8 mouse cellular contexts compared by ENCODE assay signal in the genomic region with DNA sequence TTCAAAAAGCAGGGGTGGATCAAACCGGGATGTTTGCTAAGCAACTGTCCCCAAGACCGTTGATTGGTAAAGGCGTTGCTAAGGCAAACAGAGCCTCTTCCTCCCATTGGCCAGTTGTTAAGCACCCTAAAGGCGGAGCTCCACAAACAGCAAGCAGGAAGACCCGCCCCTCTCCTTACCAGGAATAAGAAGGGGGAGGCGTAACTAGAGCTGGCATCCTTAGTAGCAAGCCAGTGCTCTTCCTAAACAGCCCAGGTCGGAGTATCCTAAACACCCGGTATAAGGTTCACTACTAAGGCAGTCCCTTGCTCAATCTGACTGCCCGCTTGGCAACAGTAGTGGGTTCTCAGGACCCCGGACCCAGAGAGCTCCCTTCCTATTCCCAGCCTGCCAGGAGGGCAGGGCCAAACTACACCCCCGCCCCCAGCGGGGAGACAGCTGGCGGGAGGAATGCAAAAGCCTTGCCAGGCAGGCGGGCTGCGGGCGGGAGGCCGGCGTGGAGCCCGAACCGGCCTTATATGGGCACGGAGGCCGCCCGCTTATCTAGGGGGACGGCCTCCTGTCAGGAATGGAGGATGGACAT. TPM values are rescaled to one million over a fixed set of nuclear protein-coding genes. Genes with fewer than 3 reads are reported as not detected.
DNase-seq lines count a peak whose midpoint lies in the region; ATAC-seq and TF ChIP-seq lines count a peak whose summit lies in the region.

No protein-coding gene starts in this region.

- peak; percentile 93 for DNase-seq in 3134 (ENCODE audit: extremely low read depth, insufficient read length, low spot score)
- DNase-seq in adrenal gland, postnatal 4 days (ENCODE audit: low spot score in 2 of 2) = peak; percentile 73 to 82
- peak; percentile 94 to 95 for DNase-seq in heart, adult 2 months
- DNase-seq in kidney, adult 2 months = peak; percentile 97
- peak; percentile 83 for DNase-seq in limb, embryonic 11.5 days (ENCODE audit: low spot score)
- DNase-seq in midbrain, embryonic 14.5 days = peak; percentile 94
- DNase-seq in spleen, adult 18-20 months = peak; percentile 30 to 45

- no peaks in the 10 kb centered on the region for H3K27me3 ChIP-seq in embryonic facial prominence, embryonic 15.5 days
- no peaks in the 10 kb centered on the region for H3K27me3 ChIP-seq in heart, adult 2 months (ENCODE audit: control insufficient read depth, insufficient read depth, low read length)
- no peaks in the 10 kb centered on the region for H3K27me3 ChIP-seq in kidney, adult 2 months (replicated peaks; ENCODE audit: control insufficient read depth, insufficient read depth, low read length)
- H3K27me3 ChIP-seq in limb, embryonic 11.5 days (ENCODE audit: control insufficient read depth, insufficient read depth, low read length) = no peaks in the 10 kb centered on the region
- H3K27me3 ChIP-seq in midbrain, embryonic 14.5 days (ENCODE audit: control insufficient read depth, insufficient read depth, low read length) = no peaks in the 10 kb centered on the region

- H3K9me3 ChIP-seq in embryonic facial prominence, embryonic 15.5 days (replicated peaks) = no peaks in the 10 kb centered on the region
- no peaks in the 10 kb centered on the region for H3K9me3 ChIP-seq in limb, embryonic 11.5 days (ENCODE audit: control insufficient read depth, low read length)
- no peaks in the 10 kb centered on the region for H3K9me3 ChIP-seq in midbrain, embryonic 14.5 days (ENCODE audit: control insufficient read depth, low read length)

- H3K79me2 ChIP-seq in heart, adult 2 months (replicated peaks; ENCODE audit: control insufficient read depth, insufficient read depth, low read length) = peaks cover 2% of the 10 kb centered on the region; the same call in 1 of the 2 replicates

- H3K4me3 ChIP-seq in embryonic facial prominence, embryonic 15.5 days (replicated peaks) = peak overlapping the region; percentile 96
- H3K4me3 ChIP-seq in heart, adult 2 months = peak overlapping the region; percentile 44
- H3K4me3 ChIP-seq in kidney, adult 2 months (ENCODE audit: insufficient read depth, low read depth, low read length) = peak overlapping the region; percentile 46
- peak overlapping the region; percentile 21 for H3K4me3 ChIP-seq in limb, embryonic 11.5 days (ENCODE audit: low read depth, low read length)
- H3K4me3 ChIP-seq in midbrain, embryonic 14.5 days (replicated peaks; ENCODE audit: low read depth, low read length) = peak overlapping the region; percentile 96

- TF ChIP-seq CTCF in heart, adult 2 months (IDR thresholded peaks at IDR 0.05) = peak; percentile 14; the same call in 1 of the 2 replicates
- TF ChIP-seq CTCF in kidney, adult 2 months (conservative IDR thresholded peaks at IDR 0.05; ENCODE audit: insufficient read depth, insufficient read length, low read depth, low read length) = no peak

- peaks cover 41% of the 10 kb centered on the region for H3K36me3 ChIP-seq in embryonic facial prominence, embryonic 15.5 days
- peaks cover 4% of the 10 kb centered on the region for H3K36me3 ChIP-seq in heart, adult 2 months (ENCODE audit: control insufficient read depth, insufficient read depth, low read length)
- H3K36me3 ChIP-seq in kidney, adult 2 months (ENCODE audit: control insufficient read depth, insufficient read depth, low read length) = no peaks in the 10 kb centered on the region
- H3K36me3 ChIP-seq in limb, embryonic 11.5 days (ENCODE audit: control insufficient read depth, insufficient read depth, low read length) = peaks cover 21% of the 10 kb centered on the region
- peaks cover 39% of the 10 kb centered on the region for H3K36me3 ChIP-seq in midbrain, embryonic 14.5 days (ENCODE audit: control insufficient read depth, insufficient read depth, low read length)

- intact Hi-C loops in heart, adult 2 months (cut with DNase I) = loop anchor here (5.0 kb wide), 1 partner anchor 159 kb away; the partner anchor contains the start of gene Pex6

- no peak overlapping the region for H3K9ac ChIP-seq in embryonic facial prominence, embryonic 15.5 days
- no peak overlapping the region for H3K9ac ChIP-seq in heart, adult 2 months (ENCODE audit: low read depth, low read length)
- H3K9ac ChIP-seq in limb, embryonic 11.5 days (ENCODE audit: low read length) = 0 out of 2 replicates have a peak overlapping the region, but pooled peaks have one; percentile 4
- peak overlapping the region; percentile 29; the same call in 1 of the 2 replicates for H3K9ac ChIP-seq in midbrain, embryonic 14.5 days (replicated peaks; ENCODE audit: low read length)

- peak; percentile 52; the same call in 1 of the 2 replicates for TF ChIP-seq POLR2A in heart, adult 2 months (IDR thresholded peaks at IDR 0.05; ENCODE audit: insufficient read depth, low read depth, low read length)
- no peak for TF ChIP-seq POLR2A in kidney, adult 2 months (IDR thresholded peaks at IDR 0.05; ENCODE audit: low read depth, low read length)

- 0 out of 2 replicates have a peak, but pooled peaks have one; percentile 49 for TF ChIP-seq EP300 in heart, adult 2 months (IDR thresholded peaks at IDR 0.05; ENCODE audit: insufficient read depth, low read depth, low read length)

- ATAC-seq in embryonic facial prominence, embryonic 15.5 days (ENCODE audit: insufficient number of reproducible peaks, low FRiP score, low TSS enrichment, low read depth) = peak; percentile 84
- ATAC-seq in limb, embryonic 11.5 days (ENCODE audit: insufficient number of reproducible peaks, low FRiP score, low TSS enrichment, low read depth) = peak; percentile 61
- ATAC-seq in midbrain, embryonic 14.5 days (ENCODE audit: low FRiP score, low TSS enrichment) = peak; percentile 77

- peaks cover 43% of the 10 kb centered on the region for H3K4me1 ChIP-seq in embryonic facial prominence, embryonic 15.5 days
- peaks cover 9% of the 10 kb centered on the region for H3K4me1 ChIP-seq in heart, adult 2 months (ENCODE audit: control insufficient read depth, insufficient read depth, low read length)
- H3K4me1 ChIP-seq in kidney, adult 2 months (ENCODE audit: control insufficient read depth, insufficient read depth, low read length) = peaks cover 14% of the 10 kb centered on the region
- H3K4me1 ChIP-seq in limb, embryonic 11.5 days (ENCODE audit: control insufficient read depth, insufficient read depth, low read length) = peaks cover 35% of the 10 kb centered on the region
- H3K4me1 ChIP-seq in midbrain, embryonic 14.5 days (ENCODE audit: control insufficient read depth, insufficient read depth, low read length) = peaks cover 29% of the 10 kb centered on the region

- H3K27ac ChIP-seq in embryonic facial prominence, embryonic 15.5 days (replicated peaks) = peak overlapping the region; percentile 97
- peak overlapping the region; percentile 98 for H3K27ac ChIP-seq in heart, adult 2 months
- peak overlapping the region; percentile 95 for H3K27ac ChIP-seq in kidney, adult 2 months (ENCODE audit: insufficient read depth, low read depth, low read length)
- H3K27ac ChIP-seq in limb, embryonic 11.5 days (replicated peaks; ENCODE audit: low read depth, low read length) = peak overlapping the region; percentile 47; the same call in 1 of the 2 replicates
- peak overlapping the region; percentile 70 for H3K27ac ChIP-seq in midbrain, embryonic 14.5 days (replicated peaks; ENCODE audit: low read depth, low read length)

- WGBS in embryonic facial prominence, embryonic 15.5 days = 4% methylated on average over 24 of the region's 24 CpGs
- WGBS in heart, adult 2 months = 4% methylated on average over 24 of the region's 24 CpGs
- 2% methylated on average over 24 of the region's 24 CpGs for WGBS in kidney, adult 2 months
- 2% methylated on average over 24 of the region's 24 CpGs for WGBS in limb, embryonic 11.5 days
- WGBS in midbrain, embryonic 14.5 days = under 1% methylated on average over 24 of the region's 24 CpGs

- H3K4me2 ChIP-seq in embryonic facial prominence, embryonic 15.5 days (replicated peaks) = peak overlapping the region; percentile 79
- H3K4me2 ChIP-seq in limb, embryonic 11.5 days (ENCODE audit: low read depth, severe bottlenecking) = peak overlapping the region; percentile 95
- H3K4me2 ChIP-seq in midbrain, embryonic 14.5 days (ENCODE audit: low read length) = peak overlapping the region; percentile 94

RNA-seq across cellular contexts. Expression of gene Srf, which starts 3.0 kb away (rescaled TPM):
- total RNA-seq in adrenal gland, postnatal 4 days (2021) = 10 to 100 TPM; 35.4 to 36.8 TPM
- polyA plus RNA-seq in embryonic facial prominence, embryonic 15.5 days (2015; fragmentation: Nextera tagmentation; extraction: Ambion mirVana) = 8.6 and 8.8 TPM in 2 replicates
- 100 to 1,000 TPM in 1 of 2 experiments, 10 to 100 TPM in 1; 91.5 to 106 TPM for total RNA-seq in heart, adult 2 months (2021)
- polyA plus RNA-seq in heart, adult 2 months (2012; rRNA removed) = 223 and 227 TPM in 2 replicates
- 67.0 and 86.3 TPM in 2 replicates for polyA plus RNA-seq in kidney, adult 2 months (2012; rRNA removed)
- 8.3 and 9.8 TPM in 2 replicates for polyA plus RNA-seq in limb, embryonic 11.5 days (2014; fragmentation: Nextera tagmentation; extraction: Ambion mirVana)
- 4.2 and 5.9 TPM in 2 replicates for polyA plus RNA-seq in midbrain, embryonic 14.5 days (2014; fragmentation: Nextera tagmentation; extraction: Ambion mirVana)

RNA-seq across cellular contexts. Expression of gene Cul9, which starts 6.7 kb away (rescaled TPM):
- 10 to 100 TPM; 26.2 to 26.6 TPM for total RNA-seq in adrenal gland, postnatal 4 days (2021)
- polyA plus RNA-seq in embryonic facial prominence, embryonic 15.5 days (2015; fragmentation: Nextera tagmentation; extraction: Ambion mirVana) = 7.1 and 10.6 TPM in 2 replicates
- total RNA-seq in heart, adult 2 months (2021) = 10 to 100 TPM; 21.6 to 21.9 TPM
- 20.1 and 22.7 TPM in 2 replicates for polyA plus RNA-seq in heart, adult 2 months (2012; rRNA removed)
- polyA plus RNA-seq in kidney, adult 2 months (2012; rRNA removed) = 27.0 and 32.4 TPM in 2 replicates
- polyA plus RNA-seq in limb, embryonic 11.5 days (2014; fragmentation: Nextera tagmentation; extraction: Ambion mirVana) = 3.8 and 3.9 TPM in 2 replicates
- polyA plus RNA-seq in midbrain, embryonic 14.5 days (2014; fragmentation: Nextera tagmentation; extraction: Ambion mirVana) = 13.6 and 20.6 TPM in 2 replicates

RNA-seq across cellular contexts. Expression of gene Dnph1, which starts 56.4 kb away (rescaled TPM):
- 1 to 10 TPM; 9.2 to 9.3 TPM for total RNA-seq in adrenal gland, postnatal 4 days (2021)
- 40.4 and 41.0 TPM in 2 replicates for polyA plus RNA-seq in embryonic facial prominence, embryonic 15.5 days (2015; fragmentation: Nextera tagmentation; extraction: Ambion mirVana)
- total RNA-seq in heart, adult 2 months (2021) = 1 to 10 TPM; 1.8 to 1.9 TPM
- polyA plus RNA-seq in heart, adult 2 months (2012; rRNA removed) = 0.80 and 0.97 TPM in 2 replicates
- 20.7 and 22.8 TPM in 2 replicates for polyA plus RNA-seq in kidney, adult 2 months (2012; rRNA removed)
- 59.7 and 62.3 TPM in 2 replicates for polyA plus RNA-seq in limb, embryonic 11.5 days (2014; fragmentation: Nextera tagmentation; extraction: Ambion mirVana)
- polyA plus RNA-seq in midbrain, embryonic 14.5 days (2014; fragmentation: Nextera tagmentation; extraction: Ambion mirVana) = 17.2 and 20.4 TPM in 2 replicates

Comparison
In these comparisons a context has a peak if more than half of its experiments do, and no peak if none do; other contexts are left out.
1. Peak in every context shown above with its lines: DNase-seq, ATAC-seq, H3K4me3 ChIP-seq and H3K27ac ChIP-seq.
2. DNase-seq: peak in every context shown above with its lines; median percentile 97 in kidney, adult 2 months; 94 in heart, adult 2 months; 94 in midbrain, embryonic 14.5 days; 93 in 3134; 83 in limb, embryonic 11.5 days; 78 in adrenal gland, postnatal 4 days; 38 in spleen, adult 18-20 months.
3. H3K27ac ChIP-seq: peak in every context shown above with its lines; median percentile 98 in heart, adult 2 months; 97 in embryonic facial prominence, embryonic 15.5 days; 95 in kidney, adult 2 months; 70 in midbrain, embryonic 14.5 days; 47 in limb, embryonic 11.5 days.
4. H3K4me3 ChIP-seq: peak in every context shown above with its lines; median percentile 96 in embryonic facial prominence, embryonic 15.5 days; 96 in midbrain, embryonic 14.5 days; 46 in kidney, adult 2 months; 44 in heart, adult 2 months; 21 in limb, embryonic 11.5 days.
5. H3K9ac ChIP-seq: peak in limb, embryonic 11.5 days (single experiment) and midbrain, embryonic 14.5 days (single experiment); none in embryonic facial prominence, embryonic 15.5 days (single experiment) and heart, adult 2 months (single experiment).